Mouse (Mus musculus) layer of hippocampus, postnatal 36 days (tissue): ENCODE data around the gene Mapkap1. TPM values are rescaled to one million over a fixed set of nuclear protein-coding genes. Genes with fewer than 3 reads are reported as not detected.

Experiments used
- DNase-seq, 2 experiments: peaks; one replicate each; pipeline ENCODE4 v3.0.0; 2022
- total RNA-seq, 2 experiments: library from RNA; stranded (reverse); gene quantifications; 2 replicates each; pipeline ENCODE4 v1.2.3; 2021

Mapkap1 gene
- total RNA-seq, 2 experiments from 2014 or later = 72.8 to 81.3 TPM

DNA sequence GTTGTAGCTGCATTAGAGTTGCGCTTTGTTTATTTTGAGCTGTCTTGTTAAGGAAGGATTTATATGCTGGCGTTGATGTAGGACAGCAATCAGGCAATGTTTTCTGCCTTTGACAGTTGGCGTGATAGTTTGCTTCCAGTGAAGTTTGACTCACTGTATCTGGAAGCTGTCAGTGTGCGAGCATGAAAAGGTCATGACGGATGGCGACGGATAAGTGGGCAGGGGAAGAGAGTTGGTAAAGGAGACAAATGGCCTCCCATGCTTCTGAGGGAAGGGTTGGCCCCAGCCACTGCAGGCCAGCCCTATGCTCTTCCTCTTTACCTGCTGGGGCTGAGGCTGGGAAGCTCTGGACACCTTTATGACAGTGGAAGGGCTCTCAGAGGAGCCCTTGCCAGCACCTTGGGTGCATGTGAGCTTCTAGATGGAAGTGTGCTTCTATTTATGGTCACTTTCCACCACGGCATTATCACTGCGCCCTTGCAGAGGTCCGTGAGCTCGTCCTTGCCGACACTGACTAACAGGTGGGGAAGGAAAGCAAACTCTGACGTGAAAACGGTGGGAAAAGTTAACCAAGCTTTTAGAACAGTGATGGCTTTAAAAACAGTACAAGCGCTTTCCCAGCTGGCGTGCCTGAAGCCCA lies 185.3 kb downstream of the Mapkap1 start:
- no peak for DNase-seq

DNA sequence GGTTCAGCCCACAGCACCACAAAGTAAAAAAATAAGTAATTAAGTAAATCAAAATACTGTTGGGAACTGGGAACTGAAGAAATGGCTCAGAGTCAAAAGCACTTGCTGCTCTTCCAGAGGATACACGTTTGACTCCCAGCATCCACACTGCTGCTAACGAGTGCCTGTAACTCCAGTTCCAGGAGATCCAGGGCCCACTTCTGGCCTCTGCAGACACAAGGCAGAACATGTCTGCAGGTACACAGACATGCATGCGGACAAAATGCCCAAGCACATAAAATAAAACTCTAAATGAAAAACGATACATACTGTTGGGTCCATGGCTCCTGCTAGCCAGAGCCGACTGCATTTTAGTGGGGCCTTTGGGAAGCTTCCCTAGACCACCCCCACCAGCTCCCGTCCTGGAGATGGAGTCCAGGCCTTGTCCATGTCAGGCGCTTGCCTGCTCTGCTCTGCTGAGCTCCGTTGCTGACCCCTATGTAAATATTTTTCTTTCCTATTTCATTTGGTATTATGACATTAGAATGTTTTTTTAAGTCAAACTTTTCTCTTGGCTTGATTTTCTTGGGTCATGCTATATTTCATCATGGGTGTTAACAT lies 185.9 kb downstream of the Mapkap1 start:
- no peak for DNase-seq

DNA sequence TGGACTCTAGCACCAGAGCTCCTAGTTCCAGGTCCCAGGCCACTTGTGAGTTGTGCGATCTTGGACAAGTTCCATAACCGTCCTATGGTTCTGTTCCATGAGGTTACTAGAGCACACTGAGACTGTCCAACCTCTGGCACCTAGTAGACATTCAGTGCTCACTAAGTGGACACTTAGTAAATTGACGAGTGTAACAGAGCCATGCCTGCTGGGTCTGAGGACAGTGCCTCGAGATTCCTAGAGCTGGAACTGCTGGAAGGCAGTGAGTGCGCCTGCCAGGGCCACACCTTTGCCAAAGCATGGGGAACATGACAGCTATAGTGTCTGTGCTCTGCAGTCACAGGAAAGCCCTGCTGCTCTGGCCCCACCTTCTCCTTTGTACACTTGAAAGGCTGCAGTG lies 187.4 kb downstream of the Mapkap1 start:
- DNase-seq = no peak

DNA sequence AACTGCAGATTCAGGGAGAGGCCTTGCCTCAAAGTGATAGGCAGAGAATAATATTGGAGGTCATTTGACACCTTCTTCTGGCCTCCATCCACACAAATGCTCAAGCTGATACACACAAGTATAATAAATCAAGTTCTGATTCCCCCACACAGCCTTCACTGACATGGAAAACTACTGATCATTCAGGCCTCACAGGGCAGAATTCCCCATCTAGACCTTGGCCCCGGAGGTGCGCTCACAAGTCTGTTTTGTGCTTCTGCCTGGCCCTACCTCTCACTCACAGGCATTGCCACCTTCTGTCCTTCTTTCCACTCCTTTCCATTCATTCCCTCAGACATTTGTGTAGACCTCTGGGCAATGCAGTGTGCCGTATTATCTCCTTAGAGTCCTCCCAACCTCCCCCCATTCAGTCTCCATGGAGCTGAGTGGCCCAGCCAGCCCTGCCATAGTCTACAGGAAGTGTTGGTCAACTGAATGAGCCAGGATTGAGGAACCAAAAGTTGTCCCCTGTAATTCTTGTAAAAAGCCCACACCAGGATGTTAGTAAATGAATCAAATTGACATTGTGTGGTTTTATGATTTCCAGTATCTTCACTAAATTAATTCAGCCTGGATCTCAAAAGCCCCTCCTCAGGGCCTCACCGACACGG lies 193.2 kb downstream of the Mapkap1 start:
- no peak for DNase-seq

DNA sequence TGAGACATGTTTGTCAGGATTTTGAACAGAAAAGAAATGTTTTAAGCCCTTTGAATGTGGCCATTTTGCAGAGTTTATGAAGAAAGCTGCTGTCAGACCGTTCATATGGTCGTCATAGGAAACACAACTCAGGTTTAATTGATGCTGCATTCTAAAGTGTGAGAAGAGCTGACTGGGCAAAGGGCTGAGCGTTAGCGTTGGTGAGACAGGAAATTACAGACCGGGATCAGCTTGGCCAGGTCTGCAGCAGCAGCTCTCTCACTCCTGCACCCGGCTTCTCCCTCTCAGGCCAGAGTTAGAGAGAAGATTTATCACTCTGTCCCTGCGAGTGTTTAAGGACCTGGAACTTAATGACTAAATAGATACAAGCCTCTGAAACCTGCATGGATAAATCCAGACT lies 194.2 kb downstream of the Mapkap1 start:
- DNase-seq = no peak

DNA sequence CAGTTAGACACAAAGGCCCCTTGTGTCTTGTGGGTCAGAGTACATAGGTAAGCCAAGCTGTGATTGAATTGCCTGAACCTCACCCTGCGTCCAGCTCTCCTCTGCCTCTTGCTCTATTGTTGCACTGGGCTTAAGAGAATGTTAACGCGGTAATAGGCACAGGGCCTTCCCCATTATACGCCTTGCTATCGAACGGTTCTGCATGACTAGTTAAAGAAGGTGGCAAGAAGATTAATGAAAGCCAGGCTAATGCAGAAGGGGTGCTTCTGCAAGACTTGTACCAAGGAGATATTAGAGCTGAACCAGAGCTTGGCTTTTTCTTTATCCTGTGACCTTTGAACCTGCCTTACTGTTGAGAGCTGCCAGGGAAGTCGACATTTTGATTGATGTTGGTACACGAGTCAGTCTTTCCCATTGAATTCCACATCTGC lies 195.6 kb downstream of the Mapkap1 start:
- DNase-seq = no peak

DNA sequence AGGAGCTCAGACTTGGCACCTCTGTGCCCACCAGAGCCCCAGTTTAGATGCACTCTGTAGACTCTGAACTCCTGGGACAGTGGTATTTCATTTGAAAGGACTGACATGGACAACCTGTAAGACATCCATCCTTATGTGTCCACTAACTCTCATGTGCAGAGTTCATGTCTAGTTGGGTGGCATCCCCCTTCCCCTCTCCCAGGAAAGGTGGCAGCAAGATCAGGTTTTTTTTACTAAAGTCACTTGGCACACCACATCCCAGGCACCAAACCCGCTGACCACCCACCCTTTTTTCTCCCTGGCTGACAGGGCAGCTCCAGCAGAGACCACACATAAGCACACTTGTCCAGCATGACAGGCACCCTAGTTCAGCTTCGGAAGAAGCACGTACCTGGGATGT lies 196.3 kb downstream of the Mapkap1 start:
- DNase-seq = no peak

DNA sequence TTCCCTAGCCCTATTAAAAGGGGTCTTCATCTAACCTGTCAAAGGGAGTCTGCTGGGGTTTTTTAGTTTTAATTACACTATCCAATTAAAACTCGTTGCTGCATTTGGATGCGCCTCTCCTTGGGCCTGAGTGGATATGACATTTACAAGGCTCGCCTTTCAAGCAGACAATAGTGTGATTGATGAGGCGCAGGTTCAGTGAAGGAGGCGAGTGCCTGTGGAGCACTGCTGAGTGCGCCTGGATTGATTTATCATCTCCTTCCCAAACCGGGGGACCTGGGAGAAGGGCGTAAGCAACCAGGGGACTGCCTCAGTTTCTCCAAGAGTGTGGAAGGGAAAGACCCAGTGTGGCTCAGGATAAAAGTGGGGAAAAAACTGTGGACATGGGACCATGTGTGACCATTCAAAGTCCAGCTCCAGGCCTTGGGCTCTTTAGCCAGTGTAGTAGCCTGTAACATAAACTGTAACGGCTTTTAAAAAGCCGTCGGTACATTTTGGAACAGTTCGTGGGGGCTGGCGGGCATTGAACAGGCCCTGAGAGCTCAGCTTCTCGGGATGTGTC lies 197.2 kb downstream of the Mapkap1 start:
- no peak for DNase-seq

DNA sequence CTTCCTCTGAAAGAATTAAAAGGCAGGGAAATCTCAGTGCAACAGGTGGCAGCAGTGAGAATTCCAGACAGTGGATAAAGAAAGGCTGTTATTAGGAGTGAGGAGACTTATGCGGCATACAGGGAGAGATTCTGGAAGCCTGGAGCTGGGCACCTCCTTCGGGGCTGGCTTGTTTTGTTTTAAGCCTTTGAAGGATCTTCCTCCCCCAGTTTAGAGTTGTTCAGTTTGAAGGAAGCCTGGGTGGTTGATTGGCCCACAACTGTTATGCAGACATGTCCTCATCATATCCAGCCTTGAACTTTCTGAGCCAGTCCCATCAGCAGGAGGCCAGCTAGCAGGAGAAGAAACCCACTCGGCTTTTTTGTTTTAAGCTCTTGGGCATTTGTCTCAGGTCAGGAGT lies 198.5 kb downstream of the Mapkap1 start:
- no peak for DNase-seq

DNA sequence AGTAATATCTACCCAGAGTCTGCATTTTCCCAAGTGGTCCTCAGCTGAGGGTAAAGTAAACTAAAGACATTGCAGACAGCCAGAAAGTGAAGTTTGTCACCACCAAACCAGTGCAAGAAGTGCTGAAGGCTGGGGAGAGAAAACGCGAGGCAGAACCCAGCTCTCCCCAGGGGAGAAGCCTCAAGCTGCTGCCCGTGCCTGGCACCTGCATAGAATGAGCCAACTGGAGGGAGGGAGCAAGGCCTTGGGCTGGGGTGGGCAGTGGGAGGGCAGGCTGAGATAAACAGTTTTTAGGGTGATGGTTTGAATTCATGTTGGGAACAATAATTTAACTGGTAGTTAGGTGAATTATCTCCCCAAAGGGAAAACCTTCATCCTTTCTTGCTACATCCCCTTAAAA lies 202.3 kb downstream of the Mapkap1 start:
- DNase-seq = no peak

DNA sequence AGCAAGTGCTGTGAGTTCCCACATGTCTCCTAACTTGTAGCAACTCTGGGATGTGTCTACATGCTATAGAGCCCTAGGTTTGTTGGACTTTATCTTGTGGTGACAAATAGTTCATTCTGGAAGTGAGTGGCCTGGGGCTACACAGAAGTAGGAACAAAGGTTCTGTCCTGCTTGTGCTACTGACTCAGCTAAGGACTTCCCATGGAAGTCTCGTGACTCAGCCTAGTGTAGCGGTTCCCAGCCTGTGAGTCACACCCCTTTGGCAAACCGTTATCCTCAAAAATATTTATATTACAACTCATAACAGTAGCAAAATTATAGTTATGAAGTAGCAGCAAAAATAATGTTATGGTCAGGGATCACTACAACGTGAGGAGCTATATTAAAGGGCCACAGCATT lies 202.9 kb downstream of the Mapkap1 start:
- DNase-seq = no peak

DNA sequence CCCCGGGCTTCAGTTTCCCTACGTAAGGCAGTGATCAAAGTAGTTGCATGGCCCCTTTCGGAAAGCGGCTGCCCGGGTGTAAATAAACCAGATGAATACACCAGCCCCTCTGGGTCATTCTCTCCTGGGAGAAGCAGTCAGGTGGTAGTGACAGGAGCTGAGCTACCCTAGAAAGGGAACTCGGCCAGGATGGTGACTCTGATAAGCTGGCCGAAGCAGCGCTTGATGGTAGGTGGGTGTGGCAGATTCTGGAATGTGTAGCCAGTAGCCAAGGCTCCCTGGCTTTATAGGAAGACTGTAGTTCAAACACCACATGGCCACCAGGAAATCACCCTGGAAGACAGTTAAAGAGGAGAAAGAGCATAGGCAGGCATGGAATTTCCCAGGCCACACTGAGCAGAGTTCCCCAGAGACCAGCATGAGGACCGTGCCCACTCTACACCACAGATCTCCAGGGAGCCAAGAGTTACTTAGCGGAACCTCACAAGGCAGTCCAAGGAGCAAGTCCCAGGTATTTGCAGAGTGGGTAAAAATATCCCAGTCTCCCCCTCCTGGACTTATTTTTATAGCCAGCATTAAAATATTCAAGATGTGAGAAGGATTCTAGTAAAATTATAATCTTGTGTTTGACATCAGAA lies 214.3 kb downstream of the Mapkap1 start:
- no peak for DNase-seq

DNA sequence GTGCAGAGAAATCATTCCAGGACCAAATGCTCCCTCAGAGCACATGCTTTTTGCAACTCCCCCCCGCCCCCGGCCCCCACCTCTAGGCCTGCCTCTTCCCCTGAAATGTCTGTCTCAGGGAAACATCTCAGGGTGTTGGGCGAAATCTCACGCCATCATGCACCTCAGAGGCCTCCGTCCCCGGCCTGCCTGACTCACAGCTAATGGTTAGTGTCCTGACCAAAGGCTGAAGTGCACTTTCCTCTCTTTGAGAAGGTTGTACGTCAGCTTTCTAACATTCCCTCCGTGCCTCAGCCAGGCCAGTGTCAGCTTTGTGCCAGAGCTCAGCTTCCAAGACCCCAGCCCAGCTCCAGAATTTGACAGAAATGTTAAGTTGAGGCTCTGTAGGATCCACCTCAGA lies 214.9 kb downstream of the Mapkap1 start:
- DNase-seq = no peak

DNA sequence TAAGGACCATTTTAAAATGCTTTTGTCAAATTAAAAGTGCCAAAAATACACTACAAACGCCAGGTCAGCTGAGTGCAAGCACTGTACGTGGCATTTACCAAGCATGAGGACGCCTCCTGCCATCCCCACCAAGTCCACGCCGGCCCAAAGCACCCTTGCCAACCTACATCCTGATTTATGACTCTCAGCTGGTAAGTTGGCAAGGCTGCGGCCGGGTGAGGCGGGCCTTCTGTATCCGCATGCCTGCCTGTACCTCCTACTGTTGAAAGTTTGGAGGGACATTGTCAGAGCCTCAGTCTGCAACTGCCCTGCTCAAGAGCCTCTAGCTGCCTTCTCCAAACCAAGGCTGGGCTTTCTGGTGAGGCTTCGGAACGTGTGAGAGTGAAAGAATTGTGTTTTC lies 215.9 kb downstream of the Mapkap1 start:
- DNase-seq = no peak

DNA sequence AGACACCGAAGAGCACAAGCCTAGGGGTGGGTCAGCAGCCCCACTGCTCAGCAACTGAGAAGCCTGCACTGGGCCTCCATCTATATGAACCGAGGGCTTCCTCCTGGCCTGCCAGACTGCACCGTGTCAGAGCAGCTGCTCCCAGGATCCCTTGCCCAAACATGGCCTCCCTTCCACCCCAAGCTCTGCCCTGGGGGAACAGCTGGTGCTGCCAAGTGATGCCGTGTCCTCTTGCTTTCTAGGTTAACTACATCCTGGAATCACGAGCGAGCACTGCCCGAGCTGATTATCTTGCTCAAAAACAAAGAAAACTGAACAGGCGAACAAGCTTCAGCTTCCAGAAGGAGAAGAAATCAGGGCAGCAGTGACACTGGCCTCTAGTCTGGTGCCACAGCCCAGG lies 216.6 kb downstream of the Mapkap1 start:
- DNase-seq = no peak

DNA sequence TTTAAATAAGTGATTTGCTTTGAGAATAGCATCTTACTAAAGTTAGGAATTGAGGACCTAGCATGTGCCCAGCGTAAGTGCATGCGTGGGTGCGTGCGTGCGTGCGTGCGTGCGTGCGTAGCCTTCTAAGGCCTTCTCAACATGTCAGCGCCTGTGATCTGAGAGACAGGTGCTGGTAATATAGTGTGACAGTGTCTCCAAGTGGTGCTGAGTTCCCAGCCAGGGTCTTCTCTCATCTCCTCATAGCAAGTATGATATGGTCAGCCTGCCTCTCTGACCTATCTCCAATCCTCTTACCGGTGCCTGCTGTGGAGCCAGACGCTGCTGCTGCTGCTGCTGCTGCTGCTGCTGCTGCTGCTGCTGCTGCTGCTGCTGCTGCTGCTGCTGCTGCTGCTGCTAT lies 217.5 kb downstream of the Mapkap1 start:
- DNase-seq = no peak

DNA sequence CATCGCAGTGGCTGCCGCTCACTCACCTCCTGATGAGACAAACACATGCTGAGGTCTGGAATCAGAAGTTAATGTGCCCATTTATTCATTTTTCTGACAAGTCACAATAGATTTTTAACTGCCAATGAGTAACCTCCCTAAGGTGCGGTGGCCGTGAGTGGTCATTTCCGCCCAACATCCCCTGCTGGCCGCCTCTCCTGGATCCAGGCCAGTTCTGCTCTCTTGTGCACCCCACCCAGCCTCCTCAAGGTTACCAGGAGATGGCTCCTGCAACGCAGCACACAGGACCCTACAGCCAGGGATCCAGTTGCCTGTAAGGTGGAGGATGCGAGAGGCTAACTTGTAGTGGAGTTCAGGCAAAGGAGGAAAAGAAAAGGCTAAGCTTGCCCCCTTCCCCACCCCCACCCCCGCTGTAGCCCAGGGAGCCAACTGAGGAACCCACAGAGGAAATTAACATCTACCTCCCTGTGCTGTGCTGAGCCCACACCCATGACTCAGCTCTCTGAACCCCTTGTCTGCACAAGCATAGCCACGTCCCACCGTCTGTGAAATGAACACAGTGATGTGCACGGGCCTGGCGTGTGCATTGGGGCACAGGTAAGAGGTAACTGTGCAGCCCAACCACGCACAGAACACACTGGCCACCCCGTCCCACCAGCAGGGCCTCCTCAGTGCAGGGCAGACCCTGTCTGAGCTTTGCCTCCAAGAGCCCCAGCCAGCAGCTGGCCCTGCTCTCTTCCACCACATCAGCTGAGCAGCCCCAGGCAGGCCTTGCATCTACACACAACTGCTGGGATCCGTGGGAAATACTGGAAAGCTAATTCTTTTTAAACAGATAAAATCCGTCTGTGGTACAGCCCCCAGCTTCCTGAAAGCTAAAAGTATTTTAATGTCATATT lies 221.0 kb downstream of the Mapkap1 start:
- no peak for DNase-seq

DNA sequence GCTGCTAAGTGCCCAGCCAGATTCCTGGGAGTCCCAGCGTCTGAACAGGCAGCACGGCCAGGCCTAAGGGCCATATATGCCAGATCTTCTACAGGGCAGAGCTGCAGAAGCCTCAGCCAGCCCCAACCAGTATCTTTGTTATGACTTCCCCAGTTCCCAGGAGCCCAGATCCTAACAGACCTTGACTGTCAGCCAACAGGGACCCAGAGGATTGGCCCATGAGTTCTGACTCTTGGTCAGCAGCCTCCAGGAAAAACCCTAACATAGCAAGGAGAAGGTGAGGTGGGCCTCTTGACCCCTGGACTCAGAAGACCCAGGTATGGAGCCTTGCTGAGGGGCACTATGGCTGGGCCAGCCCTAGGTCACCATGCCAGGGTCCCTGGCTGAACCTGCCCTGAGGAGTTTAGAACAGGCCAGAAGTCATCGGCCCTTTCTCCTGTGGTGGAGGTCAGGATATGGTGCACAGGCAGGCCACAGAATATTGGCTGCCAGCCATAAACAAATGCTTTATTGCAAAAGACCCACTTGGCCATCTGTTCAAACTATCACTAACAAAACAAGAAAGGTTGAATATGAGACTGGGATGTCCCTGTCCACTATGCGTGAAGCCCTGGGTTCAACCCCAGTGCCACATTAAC lies 222.5 kb downstream of the Mapkap1 start:
- DNase-seq = no peak

DNA sequence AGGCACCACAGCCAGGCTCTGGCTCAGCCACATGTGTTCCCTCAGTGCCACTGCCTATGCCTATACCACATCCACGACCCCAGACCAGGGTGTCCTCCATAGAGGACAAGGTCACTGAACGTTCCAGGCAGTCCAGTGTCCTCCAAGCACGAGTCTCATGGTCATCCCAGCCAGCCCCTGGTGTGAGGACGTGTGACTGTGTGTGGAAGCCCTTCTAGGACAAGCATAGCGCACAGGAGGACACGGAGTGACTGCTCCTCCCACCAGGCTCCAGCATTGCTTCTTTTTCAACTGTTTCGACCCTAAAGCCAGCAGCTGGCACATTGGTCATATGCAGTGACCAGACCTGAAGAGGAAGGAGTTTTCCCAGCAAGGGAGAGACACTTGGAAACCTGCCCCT lies 223.2 kb downstream of the Mapkap1 start:
- DNase-seq = no peak

DNA sequence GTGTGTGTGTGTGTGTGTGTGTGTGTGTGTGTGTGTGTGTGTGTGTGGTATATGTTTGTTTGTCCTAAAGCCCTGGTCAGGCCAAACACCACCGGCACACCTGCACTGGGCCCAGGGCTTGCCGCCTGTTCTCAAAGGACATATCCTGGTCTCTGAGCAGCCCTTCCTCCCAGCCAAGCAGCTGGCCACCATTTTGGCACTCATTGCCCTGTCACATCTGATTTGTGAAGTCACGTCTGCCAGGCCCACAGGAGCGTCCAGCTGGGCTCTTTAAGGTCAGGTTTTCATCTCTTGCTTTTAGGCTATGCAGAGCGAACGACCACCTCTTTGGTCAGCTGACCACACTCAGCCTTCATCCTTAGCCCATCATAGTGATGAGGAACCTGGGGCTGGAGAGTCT lies 223.9 kb downstream of the Mapkap1 start:
- DNase-seq = no peak

DNA sequence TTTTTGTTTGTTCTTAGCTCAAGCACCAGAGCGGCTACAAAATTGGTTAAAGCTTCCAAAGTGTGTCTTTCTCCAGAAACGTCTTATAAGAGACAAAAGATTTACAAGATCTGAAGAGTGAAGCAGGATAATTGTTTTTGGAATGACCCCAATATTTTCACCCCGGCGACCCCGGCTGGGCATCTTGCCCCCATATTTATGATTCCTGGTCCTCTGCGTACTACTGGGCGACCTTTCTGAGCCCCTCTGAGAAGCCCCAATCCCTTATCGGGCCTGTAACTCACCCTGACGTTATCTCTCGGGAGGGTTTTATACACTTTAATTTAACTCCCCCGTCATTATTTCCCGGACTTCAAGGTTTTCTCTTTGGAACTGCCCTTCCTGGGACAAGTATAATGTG lies 225.5 kb downstream of the Mapkap1 start:
- no peak for DNase-seq
